Mouse (Mus musculus) lung, embryonic 16.5 days (tissue): Measurements from ENCODE around the gene Pxn. TPM values are rescaled to one million over a fixed set of nuclear protein-coding genes. Genes with fewer than 3 reads are reported as not detected.

Experiments
- ATAC-seq: fragments of 200-750 bp; cut with Nextera tagmentation; 2 replicates; pipeline ENCODE4 v1.8.0; 2017; ENCODE audit warnings: low read depth, mild to moderate bottlenecking, moderate library complexity
- H3K27ac ChIP-seq: fragments of 300-500 bp; sonication (generic); 2 replicates; pipeline ENCODE4 v1.5.1; 2014; ENCODE audit warnings: mild to moderate bottlenecking, control low read depth, low read length
- H3K27me3 ChIP-seq: fragments of 300-500 bp; sonication (generic); 2 replicates; pipeline ENCODE4 v1.6.1; 2014; ENCODE audit warnings: low read depth, low read length, mixed read lengths; ENCODE audit not compliant: control insufficient read depth, insufficient read depth
- H3K36me3 ChIP-seq: fragments of 300-500 bp; sonication (generic); 2 replicates; pipeline ENCODE4 v1.6.1; 2014; ENCODE audit warnings: low read length; ENCODE audit not compliant: control insufficient read depth, insufficient read depth
- H3K4me1 ChIP-seq: fragments of 300-500 bp; sonication (generic); replicated peaks from 2 replicates; pipeline ENCODE4 v1.6.1; 2014; ENCODE audit warnings: low read length, mixed read lengths; ENCODE audit not compliant: control insufficient read depth, insufficient read depth
- H3K4me2 ChIP-seq: fragments of 300-500 bp; sonication (generic); 2 replicates; pipeline ENCODE4 v1.6.1; 2014; ENCODE audit warnings: low read depth, low read length, control low read depth
- H3K4me3 ChIP-seq: fragments of 300-500 bp; sonication (generic); 2 replicates; pipeline ENCODE4 v1.5.1; 2014; ENCODE audit warnings: mild to moderate bottlenecking, low read length, control low read depth
- H3K9ac ChIP-seq: fragments of 300-500 bp; sonication (generic); 2 replicates; pipeline ENCODE4 v1.6.1; 2014; ENCODE audit warnings: low read length, control low read depth
- H3K9me3 ChIP-seq: fragments of 300-500 bp; sonication (generic); 2 replicates; pipeline ENCODE4 v1.6.1; 2016; ENCODE audit warnings: low read length; ENCODE audit not compliant: control insufficient read depth
- WGBS: fragments of 180-500 bp; shearing (Covaris S2); extraction: QIAGEN DNeasy Blood & Tissue Kit; methylation state at CpG from one replicate; pipeline ENCODE4 v1.1.7; 2014; 5-methylcytosine and 5-hydroxymethylcytosine counted together
- polyA plus RNA-seq: library from polyadenylated mRNA; unstranded; fragments of >200 nt; fragmentation: Nextera tagmentation; extraction: Ambion mirVana; gene quantifications from 2 replicates; pipeline ENCODE4 v1.2.1, GENCODE M21; 2015

Gene Pxn
- polyA plus RNA-seq, 1 experiment from 2014 or later: 74.4 TPM

DNA sequence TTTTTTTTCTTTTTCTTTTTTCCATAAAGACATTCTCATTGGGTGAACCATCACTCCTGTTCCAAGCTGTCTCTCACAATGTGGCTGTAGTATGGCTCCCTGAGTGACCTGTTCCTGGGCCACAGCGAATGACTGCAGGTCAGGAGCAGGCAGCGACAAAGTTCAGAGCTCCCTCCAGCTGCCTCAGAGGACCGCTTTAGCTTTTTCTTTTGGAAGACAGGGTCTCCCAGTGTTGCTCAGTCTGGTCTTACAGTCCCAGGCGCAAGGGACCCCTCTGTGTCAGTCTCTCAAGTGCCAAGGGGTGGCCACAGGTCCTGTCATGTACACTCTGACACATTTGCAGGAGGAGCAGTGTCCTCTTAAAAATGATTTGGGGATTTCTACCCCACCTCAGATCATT is 16.1 kb downstream of the Pxn start:
- peaks cover 67% of the 10 kb centered on the region for H3K4me1 ChIP-seq
- no peak overlapping the region for H3K4me3 ChIP-seq
- H3K4me2 ChIP-seq: no peak overlapping the region
- no peaks in the 10 kb centered on the region for H3K9me3 ChIP-seq
- no peaks in the 10 kb centered on the region for H3K27me3 ChIP-seq
- no peak for ATAC-seq
- H3K36me3 ChIP-seq: no peaks in the 10 kb centered on the region; the same call in 1 of the 2 replicates
- 0 out of 2 replicates have a peak overlapping the region, but pooled peaks have one; percentile 17 for H3K9ac ChIP-seq
- WGBS: 80% methylated on average over 4 of the region's 4 CpGs
- peak overlapping the region; percentile 77 for H3K27ac ChIP-seq

GRCm38 (mm10) chr5:115522981-115523499 is 16.6 kb downstream of the Pxn start:
- H3K4me3 ChIP-seq: no peak overlapping the region
- 65% methylated on average over 15 of the region's 15 CpGs for whole genome bisulfite sequencing
- no peaks in the 10 kb centered on the region for H3K36me3 ChIP-seq
- H3K4me2 ChIP-seq: no peak overlapping the region
- peak overlapping the region; percentile 77 for H3K27ac ChIP-seq
- H3K9me3 ChIP-seq: no peaks in the 10 kb centered on the region
- peaks cover 67% of the 10 kb centered on the region for H3K4me1 ChIP-seq
- ATAC-seq: no peak
- 0 out of 2 replicates have a peak overlapping the region, but pooled peaks have one; percentile 17 for H3K9ac ChIP-seq
- H3K27me3 ChIP-seq: no peaks in the 10 kb centered on the region

- 13% methylated on average over 15 of the region's 15 CpGs for WGBS
- peak overlapping the region; percentile 18; the same call in 1 of the 2 replicates for H3K4me2 ChIP-seq
- H3K9me3 ChIP-seq: no peaks in the 10 kb centered on the region
- H3K27ac ChIP-seq: peak overlapping the region; percentile 28
- peaks cover 70% of the 10 kb centered on the region for H3K4me1 ChIP-seq
- no peak overlapping the region for H3K4me3 ChIP-seq
- no peaks in the 10 kb centered on the region for H3K36me3 ChIP-seq
- H3K9ac ChIP-seq: peak overlapping the region; percentile 49
- no peaks in the 10 kb centered on the region for H3K27me3 ChIP-seq
- peak; percentile 75 for ATAC-seq
Observed at GRCm38 (mm10) chr5:115523971-115524370, 17.5 kb downstream of the Pxn start.

DNA sequence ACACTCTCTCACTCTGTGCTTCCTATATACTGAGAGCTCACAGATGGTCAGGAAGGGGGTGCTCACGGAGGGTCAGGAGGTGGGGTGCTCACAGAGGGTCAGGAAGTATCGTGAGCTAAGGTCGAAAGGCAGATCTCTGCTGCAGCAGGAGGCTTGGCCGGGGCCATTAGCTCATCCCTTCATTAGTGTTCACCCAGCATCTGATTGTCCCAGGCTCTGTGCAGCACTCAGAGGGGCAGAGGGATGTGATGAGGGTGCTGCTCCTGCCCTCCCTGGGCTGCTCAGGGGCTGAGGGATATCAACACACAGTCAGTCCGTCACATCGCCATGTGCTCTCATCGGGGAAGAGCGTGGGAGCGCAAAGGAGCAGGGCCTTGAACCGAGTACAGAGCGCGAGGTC is 18.0 kb downstream of the Pxn start:
- no peaks in the 10 kb centered on the region for H3K27me3 ChIP-seq
- peak overlapping the region; percentile 49 for H3K9ac ChIP-seq
- no peak overlapping the region for H3K4me3 ChIP-seq
- H3K4me2 ChIP-seq: peak overlapping the region; percentile 7; the same call in 1 of the 2 replicates
- H3K27ac ChIP-seq: peak overlapping the region; percentile 28
- H3K9me3 ChIP-seq: no peaks in the 10 kb centered on the region
- 0 out of 2 replicates have a peak, but pooled peaks have one; percentile 6 for ATAC-seq
- 27% methylated on average over 12 of the region's 12 CpGs for WGBS
- H3K36me3 ChIP-seq: no peaks in the 10 kb centered on the region
- peaks cover 70% of the 10 kb centered on the region for H3K4me1 ChIP-seq

GRCm38 (mm10) chr5:115525416-115525815 is 18.9 kb downstream of the Pxn start:
- H3K36me3 ChIP-seq: no peaks in the 10 kb centered on the region
- H3K9me3 ChIP-seq: no peaks in the 10 kb centered on the region
- H3K27ac ChIP-seq: peak overlapping the region; percentile 41; the same call in 1 of the 2 replicates
- H3K27me3 ChIP-seq: no peaks in the 10 kb centered on the region
- peaks cover 78% of the 10 kb centered on the region for H3K4me1 ChIP-seq
- H3K4me3 ChIP-seq: no peak overlapping the region
- 79% methylated on average over 4 of the region's 4 CpGs for WGBS
- no peak overlapping the region for H3K9ac ChIP-seq
- no peak overlapping the region for H3K4me2 ChIP-seq
- ATAC-seq: no peak

DNA sequence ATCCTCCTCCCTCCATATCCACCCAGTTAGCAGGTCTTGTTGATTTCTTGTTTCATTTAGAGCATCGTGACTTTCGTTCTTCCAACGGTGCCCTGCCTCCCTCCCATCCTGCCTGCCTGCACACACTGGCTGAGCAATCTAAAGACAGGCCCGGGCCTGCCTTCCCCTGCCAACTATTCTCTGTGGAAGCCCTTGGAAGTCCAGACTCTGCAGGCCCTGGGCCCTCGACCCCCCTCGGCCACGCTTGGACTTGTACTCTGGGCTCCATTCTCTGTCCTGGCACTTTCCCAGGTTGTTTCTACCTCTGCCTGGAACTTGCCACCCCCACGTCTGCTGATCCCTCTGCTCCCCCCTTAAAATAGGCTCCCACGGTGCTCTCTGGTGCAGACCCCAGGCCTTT is 19.5 kb downstream of the Pxn start:
- Histone ChIP-seq H3K27ac (peak overlapping the region; percentile 17; the same call in 1 of the 2 replicates), H3K4me2 (no peak overlapping the region), H3K4me3 (no peak overlapping the region), H3K9ac (peak overlapping the region; percentile 23; the same call in 1 of the 2 replicates), H3K36me3 (no peaks in the 10 kb centered on the region), H3K9me3 (no peaks in the 10 kb centered on the region), H3K27me3 (no peaks in the 10 kb centered on the region), H3K4me1 (peaks cover 78% of the 10 kb centered on the region)
- WGBS: 73% methylated on average over 9 of the region's 9 CpGs
- ATAC-seq: no peak

- Histone ChIP-seq H3K9me3 (no peaks in the 10 kb centered on the region), H3K4me2 (no peak overlapping the region), H3K4me1 (peaks cover 79% of the 10 kb centered on the region), H3K9ac (no peak overlapping the region; the same call in 1 of the 2 replicates), H3K27me3 (no peaks in the 10 kb centered on the region), H3K36me3 (no peaks in the 10 kb centered on the region), H3K27ac (no peak overlapping the region), H3K4me3 (no peak overlapping the region)
- no peak for ATAC-seq
- whole genome bisulfite sequencing: 84% methylated on average over 17 of the region's 17 CpGs
Observed at GRCm38 (mm10) chr5:115526456-115527202, 20.2 kb downstream of the Pxn start.

DNA sequence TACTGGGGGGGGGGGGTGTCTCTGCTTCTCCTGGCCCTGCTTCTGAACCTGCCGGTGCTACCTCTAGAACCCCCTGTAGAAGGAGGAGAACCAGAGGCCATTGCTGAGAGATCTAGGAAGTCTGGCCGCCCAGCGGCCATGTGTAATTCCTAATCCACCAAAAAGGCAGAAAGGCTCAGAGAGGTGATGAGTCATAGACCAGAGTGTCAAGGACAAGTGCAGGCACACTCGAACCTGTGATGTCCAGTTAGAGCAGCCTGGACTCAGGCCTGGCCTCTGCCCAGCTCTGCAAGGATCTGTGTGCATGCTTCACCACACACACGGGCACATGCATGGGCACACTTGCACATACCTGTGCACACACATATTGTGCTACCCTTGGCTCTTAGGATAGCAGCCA is 21.7 kb downstream of the Pxn start:
- H3K4me3 ChIP-seq: no peak overlapping the region
- H3K4me1 ChIP-seq: peaks cover 79% of the 10 kb centered on the region
- ATAC-seq: no peak
- H3K9me3 ChIP-seq: no peaks in the 10 kb centered on the region
- no peak overlapping the region for H3K4me2 ChIP-seq
- H3K36me3 ChIP-seq: no peaks in the 10 kb centered on the region
- no peak overlapping the region for H3K9ac ChIP-seq
- no peaks in the 10 kb centered on the region for H3K27me3 ChIP-seq
- H3K27ac ChIP-seq: no peak overlapping the region
- 73% methylated on average over 5 of the region's 5 CpGs for WGBS

DNA sequence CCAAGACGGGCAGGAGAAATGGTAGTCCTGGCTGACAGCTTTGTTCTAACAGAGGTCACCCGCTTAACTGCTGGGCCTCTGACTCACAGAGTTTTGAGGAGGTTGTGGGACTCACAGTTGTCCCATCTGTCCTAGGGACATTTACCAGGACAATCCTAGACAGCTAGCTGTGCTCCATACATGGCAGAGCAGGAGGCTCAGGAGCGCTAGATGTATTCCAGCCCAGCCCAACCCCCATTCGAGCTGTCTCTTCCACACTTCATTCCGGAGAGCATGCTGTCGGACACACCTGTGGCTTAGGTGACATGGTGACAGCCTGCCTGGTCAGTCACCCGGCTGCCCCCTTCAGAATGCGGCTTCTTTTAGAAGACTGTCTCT is 22.9 kb downstream of the Pxn start:
- 0 out of 2 replicates have a peak, but pooled peaks have one; percentile 0 for ATAC-seq
- H3K9ac ChIP-seq: peak overlapping the region; percentile 54
- peak overlapping the region; percentile 97 for H3K27ac ChIP-seq
- WGBS: 25% methylated on average over 8 of the region's 8 CpGs
- H3K36me3 ChIP-seq: no peaks in the 10 kb centered on the region
- peaks cover 80% of the 10 kb centered on the region for H3K4me1 ChIP-seq
- no peak overlapping the region for H3K4me3 ChIP-seq
- peak overlapping the region; percentile 45 for H3K4me2 ChIP-seq
- no peaks in the 10 kb centered on the region for H3K9me3 ChIP-seq
- no peaks in the 10 kb centered on the region for H3K27me3 ChIP-seq
